Mouse (Mus musculus) megakaryocyte, embryonic 14.5 days (primary cell): ENCODE results near the gene Bmp7. TPM values are rescaled to one million over a fixed set of nuclear protein-coding genes. Genes with fewer than 3 reads are reported as not detected.

Experiments used
- H3K27me3 ChIP-seq: replicated peaks from 2 replicates; pipeline ENCODE3; 2012; ENCODE audit warnings: inconsistent platforms
- H3K36me3 ChIP-seq: replicated peaks from 2 replicates; pipeline ENCODE3; 2012; ENCODE audit warnings: low read length, inconsistent platforms, mixed read lengths
- H3K4me1 ChIP-seq: 2 replicates; pipeline ENCODE4 v1.6.1; 2012; ENCODE audit warnings: inconsistent platforms
- H3K4me3 ChIP-seq: replicated peaks from 2 replicates; pipeline ENCODE3; 2012; ENCODE audit warnings: moderate library complexity, mild to moderate bottlenecking, inconsistent platforms
- H3K9me3 ChIP-seq: 2 replicates; pipeline ENCODE4 v1.6.1; 2012; ENCODE audit warnings: inconsistent platforms
- FLI1 ChIP-seq: IDR thresholded peaks from 2 replicates; pipeline ENCODE4 v1.6.1; 2012; ENCODE audit warnings: low read length, inconsistent platforms, mixed read lengths
- GATA1 ChIP-seq: IDR thresholded peaks from 3 replicates; pipeline ENCODE4 v1.6.1; 2012; ENCODE audit warnings: mixed read lengths, low read length, inconsistent platforms, borderline replicate concordance
- polyA plus RNA-seq: library from polyadenylated mRNA; stranded (reverse); fragments of >175 nt; gene quantifications from 2 replicates; pipeline ENCODE4 v1.2.3, GENCODE M21; 2012; ENCODE audit warnings: low replicate concordance; ENCODE audit not compliant: insufficient read depth

Gene Bmp7
- polyA plus RNA-seq, 1 experiment, result not detected

DNA sequence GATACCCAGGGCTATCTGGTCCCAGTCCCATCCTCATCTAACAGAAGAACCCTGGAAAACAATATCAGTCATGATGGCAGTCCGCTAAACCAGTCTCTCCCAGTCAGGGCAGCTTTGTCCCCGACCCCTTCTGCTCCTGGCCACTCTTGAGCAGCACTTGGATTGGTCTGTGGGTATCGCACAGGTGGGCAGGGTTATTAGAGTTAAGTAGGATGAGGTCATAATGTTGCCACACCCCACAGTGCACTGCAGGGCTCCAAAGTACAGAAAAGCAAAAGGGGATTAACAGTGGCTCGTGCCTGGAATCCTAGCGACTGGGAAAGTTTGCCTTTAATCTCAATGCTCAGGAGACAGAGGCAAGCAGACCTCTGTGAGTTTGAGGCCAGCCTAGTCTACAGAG is 17.5 kb downstream of the Bmp7 start:
- TF ChIP-seq GATA1 (no peak), FLI1 (no peak)
- no peak overlapping the region for H3K4me3 ChIP-seq
- no peaks in the 10 kb centered on the region for H3K9me3 ChIP-seq
- H3K36me3 ChIP-seq, result no peaks in the 10 kb centered on the region
- peaks cover 9% of the 10 kb centered on the region for H3K4me1 ChIP-seq
- peaks cover 35% of the 10 kb centered on the region for H3K27me3 ChIP-seq

GRCm38 (mm10) chr2:172914018-172914417 is 26.1 kb downstream of the Bmp7 start:
- no peak for TF ChIP-seq FLI1
- no peak for TF ChIP-seq GATA1
- H3K27me3 ChIP-seq, result peaks cover 8% of the 10 kb centered on the region
- H3K36me3 ChIP-seq, result no peaks in the 10 kb centered on the region
- peaks cover 9% of the 10 kb centered on the region for H3K4me1 ChIP-seq
- H3K9me3 ChIP-seq, result no peaks in the 10 kb centered on the region
- H3K4me3 ChIP-seq, result no peak overlapping the region

DNA sequence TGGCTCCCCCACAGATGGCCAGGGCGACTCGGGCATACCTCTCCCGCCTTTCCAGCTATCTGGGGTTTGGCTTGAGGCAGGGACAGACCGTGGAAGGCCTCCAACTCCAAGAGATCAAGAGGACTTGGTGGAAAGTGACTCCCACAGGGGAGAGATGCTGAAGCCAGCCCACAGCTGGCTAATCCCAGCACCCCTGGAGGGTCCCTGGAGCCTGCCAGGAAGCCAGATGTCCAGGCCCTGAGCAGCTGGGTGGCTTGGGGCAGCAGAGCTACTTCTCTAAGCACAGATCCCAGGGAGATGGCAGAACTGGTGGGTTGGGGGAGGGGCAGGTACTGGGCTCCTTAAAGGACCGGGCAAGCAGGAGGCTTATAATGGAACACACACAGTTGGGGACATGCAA is 28.4 kb downstream of the Bmp7 start:
- no peak overlapping the region for H3K4me3 ChIP-seq
- 0 out of 2 replicates have a peak, but pooled peaks cover 5% of the 10 kb centered on the region for H3K4me1 ChIP-seq
- no peaks in the 10 kb centered on the region for H3K9me3 ChIP-seq
- no peaks in the 10 kb centered on the region for H3K36me3 ChIP-seq
- H3K27me3 ChIP-seq, result peaks cover 13% of the 10 kb centered on the region
- TF ChIP-seq FLI1 (no peak), GATA1 (no peak)

GRCm38 (mm10) chr2:172911157-172911556 is 29.0 kb downstream of the Bmp7 start:
- Histone ChIP-seq H3K27me3 (peaks cover 13% of the 10 kb centered on the region), H3K9me3 (no peaks in the 10 kb centered on the region), H3K4me3 (no peak overlapping the region), H3K36me3 (no peaks in the 10 kb centered on the region), H3K4me1 (0 out of 2 replicates have a peak, but pooled peaks cover 5% of the 10 kb centered on the region)
- TF ChIP-seq GATA1 (no peak), FLI1 (no peak)

- H3K27me3 ChIP-seq, result peaks cover 12% of the 10 kb centered on the region
- no peak overlapping the region for H3K4me3 ChIP-seq
- peaks cover 11% of the 10 kb centered on the region; the same call in 1 of the 2 replicates for H3K4me1 ChIP-seq
- TF ChIP-seq FLI1 (no peak), GATA1 (no peak)
- no peaks in the 10 kb centered on the region for H3K36me3 ChIP-seq
- H3K9me3 ChIP-seq, result no peaks in the 10 kb centered on the region
Measured at GRCm38 (mm10) chr2:172909463-172909862, 30.7 kb downstream of the Bmp7 start.

GRCm38 (mm10) chr2:172906146-172906545 is 34.0 kb downstream of the Bmp7 start:
- Histone ChIP-seq H3K4me3 (no peak overlapping the region), H3K36me3 (no peaks in the 10 kb centered on the region), H3K9me3 (no peaks in the 10 kb centered on the region), H3K27me3 (peaks cover 15% of the 10 kb centered on the region), H3K4me1 (peaks cover 11% of the 10 kb centered on the region; the same call in 1 of the 2 replicates)
- TF ChIP-seq GATA1 (no peak), FLI1 (no peak)

DNA sequence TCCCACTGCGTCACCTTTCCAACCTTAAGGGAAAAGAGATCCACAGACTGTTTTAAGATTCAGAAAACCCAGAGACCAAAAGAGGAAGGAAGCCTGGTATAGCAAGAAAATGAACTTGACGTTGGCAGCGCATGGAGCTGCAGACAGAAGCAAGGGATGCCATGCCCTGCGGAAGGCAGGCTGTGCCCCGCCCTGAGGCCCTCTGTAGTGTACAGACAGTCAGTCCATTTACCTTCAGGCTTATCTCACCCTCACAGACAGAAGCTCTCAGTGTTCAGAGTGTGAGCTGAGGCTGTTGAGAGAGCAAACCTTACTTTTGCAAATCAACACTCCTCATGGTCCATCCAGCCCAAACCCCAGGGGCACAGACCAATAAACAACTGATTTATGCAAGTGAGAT is 35.1 kb downstream of the Bmp7 start:
- no peak for TF ChIP-seq FLI1
- no peak for TF ChIP-seq GATA1
- peaks cover 6% of the 10 kb centered on the region; the same call in 1 of the 2 replicates for H3K4me1 ChIP-seq

GRCm38 (mm10) chr2:172904614-172905013 is 35.5 kb downstream of the Bmp7 start:
- H3K4me1 ChIP-seq, result peaks cover 6% of the 10 kb centered on the region; the same call in 1 of the 2 replicates
- no peaks in the 10 kb centered on the region for H3K9me3 ChIP-seq
- TF ChIP-seq GATA1 (no peak), FLI1 (no peak)
- no peak overlapping the region for H3K4me3 ChIP-seq
- no peaks in the 10 kb centered on the region for H3K36me3 ChIP-seq
- peaks cover 13% of the 10 kb centered on the region for H3K27me3 ChIP-seq

More for the DNA sequence above, 35.1 kb downstream of the Bmp7 start:
- Histone ChIP-seq H3K27me3 (peaks cover 13% of the 10 kb centered on the region), H3K4me3 (no peak overlapping the region), H3K36me3 (no peaks in the 10 kb centered on the region), H3K9me3 (no peaks in the 10 kb centered on the region)

DNA sequence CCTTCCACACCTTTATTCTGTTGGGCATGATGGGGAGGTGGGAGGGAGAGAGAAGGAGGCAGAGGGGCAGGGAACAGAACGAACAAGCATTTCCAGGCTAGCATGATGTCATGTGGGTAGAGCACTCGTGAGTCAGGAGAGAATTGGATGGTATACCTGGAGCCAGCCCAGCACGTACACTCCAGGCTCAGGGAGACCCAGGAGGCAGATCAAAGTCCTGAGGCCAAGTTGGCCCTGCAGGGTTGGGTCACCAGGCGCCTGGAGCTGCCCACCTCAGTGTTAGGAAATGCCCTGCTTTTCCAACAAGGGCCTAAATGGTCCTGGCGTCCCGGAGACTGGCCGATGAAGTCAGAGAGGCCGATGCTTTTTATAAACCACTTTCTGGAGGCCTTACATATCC is 36.6 kb downstream of the Bmp7 start:
- peaks cover 4% of the 10 kb centered on the region for H3K9me3 ChIP-seq
- H3K4me1 ChIP-seq, result peaks cover 6% of the 10 kb centered on the region; the same call in 1 of the 2 replicates
- H3K36me3 ChIP-seq, result no peaks in the 10 kb centered on the region
- peaks cover 10% of the 10 kb centered on the region for H3K27me3 ChIP-seq
- H3K4me3 ChIP-seq, result no peak overlapping the region
- TF ChIP-seq FLI1, result no peak
- TF ChIP-seq GATA1, result no peak

DNA sequence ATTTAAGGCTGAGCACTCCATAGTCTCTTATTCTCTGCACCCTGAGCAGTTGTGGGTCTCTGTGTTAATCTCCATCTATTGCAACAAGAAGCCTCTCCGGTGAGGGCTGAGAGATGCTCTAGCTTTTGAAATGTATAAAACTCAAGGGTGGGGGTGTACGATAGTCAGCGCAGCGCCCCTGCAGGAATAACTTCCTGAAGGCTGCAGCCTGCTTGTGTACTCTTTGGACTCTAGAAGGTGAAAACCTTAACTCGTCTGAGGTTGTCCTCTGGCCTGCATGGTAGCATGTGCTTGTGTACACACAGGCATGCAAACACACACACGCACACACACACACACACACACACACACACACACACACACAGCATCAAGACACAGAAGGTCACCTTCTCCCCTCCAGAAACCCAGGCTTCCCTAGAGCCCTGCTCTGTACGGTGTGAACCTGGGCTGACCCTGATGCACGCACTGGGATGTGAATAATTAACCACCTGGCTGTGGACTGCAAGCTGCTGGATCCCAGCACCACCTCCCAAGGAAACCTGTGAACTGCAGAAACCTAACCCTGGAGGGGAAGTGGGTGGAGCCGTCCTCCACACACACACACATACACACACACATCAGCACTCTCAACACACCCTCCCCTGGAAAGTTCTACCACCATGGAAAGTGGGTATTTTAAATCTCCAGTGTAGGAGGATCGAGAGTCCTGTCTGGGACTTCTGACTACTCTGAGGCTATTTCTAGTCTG is 39.0 kb downstream of the Bmp7 start:
- TF ChIP-seq GATA1 (no peak), FLI1 (no peak)
- Histone ChIP-seq H3K9me3 (peaks cover 11% of the 10 kb centered on the region), H3K4me1 (peaks cover 6% of the 10 kb centered on the region; the same call in 1 of the 2 replicates), H3K36me3 (no peaks in the 10 kb centered on the region), H3K4me3 (no peak overlapping the region), H3K27me3 (peaks cover 11% of the 10 kb centered on the region)
